Comparison of ENCODE assay signal across 8 mouse cellular contexts in genomic region chr10:128737435-128737834, GRCm38 (mm10). TPM values are rescaled to one million over a fixed set of nuclear protein-coding genes. Genes with fewer than 3 reads are reported as not detected.
A peak's percentile ranks its signal among the peaks of the same experiment; 100 is the strongest.
DNase-seq lines count a peak whose midpoint lies in the region; ATAC-seq lines count a peak whose summit lies in the region.

No protein-coding gene starts in this region.

- H3K27ac ChIP-seq in hindbrain, embryonic 10.5 days: 0 out of 2 replicates have a peak overlapping the region, but pooled peaks have one; percentile 14
- H3K27ac ChIP-seq in liver, embryonic 12.5 days: no peak overlapping the region
- no peak overlapping the region for H3K27ac ChIP-seq in stomach, embryonic 14.5 days (ENCODE audit: low read length)

- peak overlapping the region; percentile 34 for H3K4me3 ChIP-seq in hindbrain, embryonic 10.5 days
- H3K4me3 ChIP-seq in liver, embryonic 12.5 days: peak overlapping the region; percentile 30
- H3K4me3 ChIP-seq in stomach, embryonic 14.5 days (ENCODE audit: low read depth, low read length): no peak overlapping the region

- no peaks in the 10 kb centered on the region for H3K9me3 ChIP-seq in hindbrain, embryonic 10.5 days
- no peaks in the 10 kb centered on the region for H3K9me3 ChIP-seq in liver, embryonic 12.5 days (replicated peaks)
- no peaks in the 10 kb centered on the region for H3K9me3 ChIP-seq in stomach, embryonic 14.5 days (ENCODE audit: control insufficient read depth, low read depth, low read length)

- peaks cover 14% of the 10 kb centered on the region for H3K27me3 ChIP-seq in hindbrain, embryonic 10.5 days (ENCODE audit: insufficient read depth, poor library complexity, severe bottlenecking)
- peaks cover 12% of the 10 kb centered on the region for H3K27me3 ChIP-seq in liver, embryonic 12.5 days (replicated peaks)
- no peaks in the 10 kb centered on the region for H3K27me3 ChIP-seq in stomach, embryonic 14.5 days (ENCODE audit: control insufficient read depth, insufficient read depth, low read length)

- peaks cover 8% of the 10 kb centered on the region; the same call in 1 of the 2 replicates for H3K4me1 ChIP-seq in hindbrain, embryonic 10.5 days (replicated peaks)
- peaks cover 24% of the 10 kb centered on the region for H3K4me1 ChIP-seq in liver, embryonic 12.5 days
- H3K4me1 ChIP-seq in stomach, embryonic 14.5 days (ENCODE audit: control insufficient read depth, insufficient read depth, low read length): no peaks in the 10 kb centered on the region

- ATAC-seq in CD4-positive, CD25-positive, alpha-beta regulatory T cell, adult 4 months: no peak
- peak; percentile 77 for ATAC-seq in liver, embryonic 12.5 days
- 0 out of 2 replicates have a peak, but pooled peaks have one; percentile 42 for ATAC-seq in stomach, embryonic 14.5 days (ENCODE audit: insufficient number of reproducible peaks, insufficient read depth, low FRiP score, low read depth)

- peak; percentile 24 for DNase-seq in CD4-positive, CD25-positive, alpha-beta regulatory T cell, adult 2 months (ENCODE audit: low read depth, low spot score)
- peak; percentile 94 for DNase-seq in ZHBTc4 (ENCODE audit: low read depth, low spot score)
- peak; percentile 24 for DNase-seq in hindbrain, embryonic 10.5 days (ENCODE audit: low spot score)
- no peak for DNase-seq in spleen, adult 12 weeks (ENCODE audit: low spot score)
- no peak for DNase-seq in cerebellum, adult 9-11 months

- peaks cover 6% of the 10 kb centered on the region; the same call in 1 of the 2 replicates for H3K36me3 ChIP-seq in hindbrain, embryonic 10.5 days
- H3K36me3 ChIP-seq in liver, embryonic 12.5 days: peaks cover 7% of the 10 kb centered on the region; the same call in 1 of the 2 replicates
- peaks cover 3% of the 10 kb centered on the region; the same call in 1 of the 2 replicates for H3K36me3 ChIP-seq in stomach, embryonic 14.5 days (ENCODE audit: control insufficient read depth, insufficient read depth, low read length)

- peak overlapping the region; percentile 64 for H3K4me2 ChIP-seq in liver, embryonic 12.5 days
- H3K4me2 ChIP-seq in stomach, embryonic 14.5 days (replicated peaks; ENCODE audit: low read depth, low read length): peak overlapping the region; percentile 35

- peak overlapping the region; percentile 45; the same call in 1 of the 2 replicates for H3K9ac ChIP-seq in liver, embryonic 12.5 days
- no peak overlapping the region for H3K9ac ChIP-seq in stomach, embryonic 14.5 days (replicated peaks; ENCODE audit: low read depth, low read length)

- 4% methylated on average over 15 of the region's 15 CpGs for WGBS in hindbrain, embryonic 10.5 days
- WGBS in liver, embryonic 12.5 days (ENCODE audit: insufficient replicate concordance): 15% methylated on average over 15 of the region's 15 CpGs
- 5% methylated on average over 15 of the region's 15 CpGs for WGBS in stomach, embryonic 14.5 days

RNA-seq across cellular contexts. Expression of gene Dgka, which starts 7.2 kb away (rescaled TPM):
- polyA plus RNA-seq in CD4-positive, CD25-positive, alpha-beta regulatory T cell, adult 4 months (2017; shearing (Covaris generic)): 100 to 1,000 TPM; 322 to 370 TPM
- 4.1 and 4.4 TPM in 2 replicates for polyA plus RNA-seq in hindbrain, embryonic 10.5 days (2016; fragmentation: Nextera tagmentation; extraction: Ambion mirVana)
- polyA plus RNA-seq in liver, embryonic 12.5 days (2016; fragmentation: Nextera tagmentation; extraction: Ambion mirVana): 2.8 TPM in 2 replicates
- 17.5 and 17.9 TPM in 2 replicates for polyA plus RNA-seq in stomach, embryonic 14.5 days (2014; fragmentation: Nextera tagmentation; extraction: Ambion mirVana)

RNA-seq across cellular contexts. Expression of gene Pym1, which starts 10.3 kb away (rescaled TPM):
- 10 to 100 TPM; 58.0 to 86.6 TPM for polyA plus RNA-seq in CD4-positive, CD25-positive, alpha-beta regulatory T cell, adult 4 months (2017; shearing (Covaris generic))
- polyA plus RNA-seq in hindbrain, embryonic 10.5 days (2016; fragmentation: Nextera tagmentation; extraction: Ambion mirVana): 54.7 and 62.2 TPM in 2 replicates
- polyA plus RNA-seq in liver, embryonic 12.5 days (2016; fragmentation: Nextera tagmentation; extraction: Ambion mirVana): 25.8 and 26.8 TPM in 2 replicates
- 37.2 and 38.7 TPM in 2 replicates for polyA plus RNA-seq in stomach, embryonic 14.5 days (2014; fragmentation: Nextera tagmentation; extraction: Ambion mirVana)

RNA-seq across cellular contexts. Expression of gene Cdk2, which starts 32.6 kb away (rescaled TPM):
- polyA plus RNA-seq in CD4-positive, CD25-positive, alpha-beta regulatory T cell, adult 4 months (2017; shearing (Covaris generic)): 10 to 100 TPM; 19.7 to 23.2 TPM
- polyA plus RNA-seq in hindbrain, embryonic 10.5 days (2016; fragmentation: Nextera tagmentation; extraction: Ambion mirVana): 91.0 and 109 TPM in 2 replicates
- polyA plus RNA-seq in liver, embryonic 12.5 days (2016; fragmentation: Nextera tagmentation; extraction: Ambion mirVana): 82.8 and 84.9 TPM in 2 replicates
- polyA plus RNA-seq in stomach, embryonic 14.5 days (2014; fragmentation: Nextera tagmentation; extraction: Ambion mirVana): 90.3 and 92.1 TPM in 2 replicates

RNA-seq across cellular contexts. Expression of gene Pmel, which starts 33.4 kb away (rescaled TPM):
- polyA plus RNA-seq in CD4-positive, CD25-positive, alpha-beta regulatory T cell, adult 4 months (2017; shearing (Covaris generic)): 1 to 10 TPM; 4.8 TPM
- polyA plus RNA-seq in hindbrain, embryonic 10.5 days (2016; fragmentation: Nextera tagmentation; extraction: Ambion mirVana): 7.1 and 7.3 TPM in 2 replicates
- 0.36 and 0.43 TPM in 2 replicates for polyA plus RNA-seq in liver, embryonic 12.5 days (2016; fragmentation: Nextera tagmentation; extraction: Ambion mirVana)
- polyA plus RNA-seq in stomach, embryonic 14.5 days (2014; fragmentation: Nextera tagmentation; extraction: Ambion mirVana): 1.7 and 2.3 TPM in 2 replicates

RNA-seq across cellular contexts. Expression of gene Rab5b, which starts 41.4 kb away (rescaled TPM):
- polyA plus RNA-seq in CD4-positive, CD25-positive, alpha-beta regulatory T cell, adult 4 months (2017; shearing (Covaris generic)): 100 to 1,000 TPM in 1 of 2 experiments, 10 to 100 TPM in 1; 69.1 to 111 TPM
- polyA plus RNA-seq in hindbrain, embryonic 10.5 days (2016; fragmentation: Nextera tagmentation; extraction: Ambion mirVana): 73.5 and 86.0 TPM in 2 replicates
- 34.2 and 34.7 TPM in 2 replicates for polyA plus RNA-seq in liver, embryonic 12.5 days (2016; fragmentation: Nextera tagmentation; extraction: Ambion mirVana)
- 65.9 and 70.7 TPM in 2 replicates for polyA plus RNA-seq in stomach, embryonic 14.5 days (2014; fragmentation: Nextera tagmentation; extraction: Ambion mirVana)

Comparison
In these comparisons a context has a peak if more than half of its experiments do, and no peak if none do; other contexts are left out.
1. DNase-seq: peak in CD4-positive, CD25-positive, alpha-beta regulatory T cell, adult 2 months (single experiment), ZHBTc4 (single experiment) and hindbrain, embryonic 10.5 days (single experiment); none in spleen, adult 12 weeks (single experiment) and cerebellum, adult 9-11 months (single experiment).
2. RNA of gene Dgka, which starts 7.2 kb away (polyA plus RNA-seq): 322 to 370 TPM in CD4-positive, CD25-positive, alpha-beta regulatory T cell, adult 4 months; 17.5 to 17.9 TPM in stomach, embryonic 14.5 days, 4.1 to 4.4 TPM in hindbrain, embryonic 10.5 days and 2.8 TPM in liver, embryonic 12.5 days; every median in the first group is over 10 times any median in the second.